Mouse (Mus musculus) adrenal gland, postnatal 4 days (tissue): ENCODE measurements around the gene Eif3j1. TPM values are rescaled to one million over a fixed set of nuclear protein-coding genes. Genes with fewer than 3 reads are reported as not detected.
"Not testable (repeated sequence)": the region's sequence is repeated elsewhere in the genome, so short reads cannot be mapped to it uniquely, and the experiment has no call there.

Experiments used
- DNase-seq, 2 experiments: peaks; one replicate each; pipeline ENCODE4 v3.0.0; 2021 to 2022; ENCODE audit warnings: low spot score in 2 of 2, mixed read lengths in 2 of 2
- long read RNA-seq, 2 experiments: library from polyadenylated mRNA; stranded (forward); transcript quantifications; one replicate each; pipeline ENCODE4 v2.0.0; 2021
- total RNA-seq, 2 experiments: library from RNA; stranded (reverse); gene quantifications; 2 replicates each; pipeline ENCODE4 v1.2.3; 2021

Gene Eif3j1
- 10 to 100 TPM; 20.9 to 22.9 TPM for total RNA-seq
- long read RNA-seq, experiment 1, full-length matches to known transcripts = 32 of 37 reads
- long read RNA-seq, experiment 1, partial matches to known transcripts = 1 of 37 reads
- long read RNA-seq, experiment 1, other reads (novel, unspliced or antisense) = 4 of 37 reads
- long read RNA-seq, experiment 2, full-length matches to known transcripts = 77 of 97 reads
- long read RNA-seq, experiment 2, partial matches to known transcripts = 12 of 97 reads
- long read RNA-seq, experiment 2, other reads (novel, unspliced or antisense) = 8 of 97 reads

DNA sequence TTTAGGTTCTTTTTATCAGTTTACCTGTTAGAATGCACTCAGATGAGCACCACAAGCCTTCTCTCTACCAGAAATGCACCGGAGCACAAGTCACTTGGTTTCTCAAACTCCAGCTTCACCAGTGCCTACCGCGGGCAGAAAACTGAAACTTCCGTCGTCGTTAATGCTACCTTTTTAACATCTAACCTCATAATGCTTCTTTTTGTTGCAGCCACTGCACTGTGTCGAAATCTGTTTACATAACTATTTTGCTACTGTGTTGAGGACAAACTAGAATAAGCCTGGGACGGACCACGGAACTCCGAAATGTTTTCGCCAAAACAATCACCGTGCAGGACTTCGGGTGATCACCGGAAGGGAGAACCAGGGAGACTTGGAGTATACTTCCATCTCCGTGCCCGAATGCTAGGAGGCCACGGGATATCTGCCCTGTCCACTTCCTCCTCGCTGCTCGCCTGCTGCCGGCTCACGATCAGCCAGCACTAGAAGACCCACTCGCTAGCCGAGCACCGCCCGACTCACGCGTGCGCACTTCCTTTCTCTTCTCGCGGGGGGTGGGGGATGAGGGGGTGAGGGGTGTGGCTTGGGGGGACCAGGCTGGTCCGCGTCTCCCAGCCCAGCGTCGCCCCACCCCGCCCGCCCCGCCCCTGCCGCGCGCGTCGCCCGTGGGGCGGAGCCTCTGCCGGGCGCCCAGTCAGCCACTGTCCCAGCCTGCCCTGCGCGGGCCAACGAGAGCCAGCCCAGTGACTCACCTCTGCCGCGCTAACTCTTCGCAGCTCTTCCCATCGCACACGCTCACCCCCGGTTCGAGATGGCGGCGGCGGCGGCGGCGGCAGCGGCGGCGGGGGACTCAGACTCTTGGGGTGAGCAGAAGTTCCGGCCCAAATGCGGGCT is at the start of gene Eif3j1:
Gene Eif3j1 (plus strand): TSS at position 685 of the 894 bp plus-strand sequence.
- peak; percentile 73 to 83 for DNase-seq

DNA sequence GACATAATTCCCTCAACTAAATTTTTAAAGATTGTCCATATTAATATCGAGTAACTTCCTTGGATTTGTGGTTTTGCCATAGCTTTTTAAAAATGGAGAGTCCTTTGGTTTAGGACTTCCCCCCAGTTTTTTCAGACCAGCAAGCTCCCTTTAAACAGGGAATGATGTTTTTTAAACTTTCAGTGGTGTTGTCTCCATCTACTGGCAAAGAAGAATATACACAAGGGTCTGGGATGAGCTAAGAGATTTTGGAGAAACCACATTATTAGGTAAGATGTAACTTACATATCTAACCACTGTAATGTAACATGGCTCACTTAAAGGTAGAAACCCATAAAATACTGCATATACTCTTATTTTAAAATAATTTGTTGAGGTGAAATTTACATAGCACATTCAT is 32.6 kb upstream of the Eif3j1 start:
- no peak for DNase-seq

DNA sequence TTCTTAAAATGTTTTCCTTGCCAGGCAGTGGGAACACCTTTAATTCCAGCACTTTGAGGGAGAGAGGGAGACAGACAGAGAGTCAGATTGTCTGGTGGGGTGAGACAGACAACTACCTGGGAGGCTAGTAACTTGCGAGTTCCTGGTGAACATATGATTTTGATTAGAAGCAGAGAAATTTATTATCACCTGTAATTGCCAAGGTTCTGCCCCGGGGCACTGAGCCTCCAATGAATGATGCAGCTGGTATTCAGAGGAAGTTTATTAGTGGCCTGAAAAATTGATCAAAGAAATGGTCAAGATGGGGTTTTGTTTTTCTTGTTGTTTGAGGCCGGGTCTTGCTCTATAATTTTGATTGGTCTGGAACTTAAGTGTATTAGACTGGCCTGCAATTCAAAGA is 19.5 kb upstream of the Eif3j1 start:
- DNase-seq = no peak

DNA sequence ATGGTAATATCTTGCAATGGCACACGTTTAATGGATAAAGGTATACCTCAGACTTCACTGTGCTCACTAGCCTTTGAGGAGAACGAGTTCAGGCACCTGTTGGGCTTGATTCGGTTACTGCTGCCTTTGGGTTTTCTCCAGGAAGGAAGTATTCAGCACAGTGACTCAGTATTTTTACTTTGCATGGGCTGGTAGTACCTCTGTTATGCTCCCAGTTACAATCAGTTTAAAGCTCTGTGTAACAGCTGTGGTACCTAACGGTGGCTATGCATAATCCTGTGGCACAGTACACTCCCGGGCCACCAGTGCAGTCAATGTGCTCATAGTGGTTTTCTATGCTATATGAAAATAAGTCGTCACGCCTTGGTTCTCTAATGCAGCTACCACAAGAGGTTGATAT is 16.9 kb upstream of the Eif3j1 start:
- DNase-seq = no peak

DNA sequence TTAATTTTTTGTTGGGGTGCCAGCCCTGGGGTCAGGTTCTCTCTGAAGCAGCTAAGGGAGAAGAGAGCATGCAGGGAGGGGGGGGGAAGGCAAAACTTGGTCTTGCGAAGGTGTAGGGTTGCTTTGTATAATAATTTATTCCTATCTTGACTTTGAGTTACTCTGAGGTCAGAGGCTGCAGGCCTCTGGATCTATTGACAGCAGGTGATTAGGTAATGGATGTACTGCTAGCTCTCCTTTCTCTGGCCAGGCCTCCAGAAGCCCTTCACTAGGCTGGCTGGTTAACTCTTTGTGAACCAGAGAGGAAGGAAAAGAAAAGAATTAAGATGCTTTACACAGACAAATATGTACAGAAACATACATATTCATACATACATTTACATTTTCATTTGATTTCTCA is 9.6 kb upstream of the Eif3j1 start:
- no peak for DNase-seq

DNA sequence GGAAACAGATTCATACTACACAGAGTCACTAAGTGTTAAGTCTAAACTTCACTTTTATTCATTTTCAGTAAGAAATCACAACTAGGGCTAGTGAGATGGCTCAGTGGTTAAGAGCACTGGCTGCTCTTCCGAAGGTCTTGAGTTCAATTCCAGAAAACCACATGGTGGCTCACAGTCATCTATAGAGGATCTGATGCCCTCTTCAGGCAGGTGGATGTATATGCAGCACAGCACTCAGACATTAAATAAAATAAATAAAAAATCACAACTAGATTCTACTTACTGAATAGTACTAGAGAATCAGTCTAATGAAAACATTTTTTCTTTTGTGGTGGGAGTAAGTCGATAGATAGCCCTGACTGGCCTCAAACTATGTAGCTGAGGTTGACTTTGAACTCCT is 6.1 kb upstream of the Eif3j1 start:
- no peak for DNase-seq

DNA sequence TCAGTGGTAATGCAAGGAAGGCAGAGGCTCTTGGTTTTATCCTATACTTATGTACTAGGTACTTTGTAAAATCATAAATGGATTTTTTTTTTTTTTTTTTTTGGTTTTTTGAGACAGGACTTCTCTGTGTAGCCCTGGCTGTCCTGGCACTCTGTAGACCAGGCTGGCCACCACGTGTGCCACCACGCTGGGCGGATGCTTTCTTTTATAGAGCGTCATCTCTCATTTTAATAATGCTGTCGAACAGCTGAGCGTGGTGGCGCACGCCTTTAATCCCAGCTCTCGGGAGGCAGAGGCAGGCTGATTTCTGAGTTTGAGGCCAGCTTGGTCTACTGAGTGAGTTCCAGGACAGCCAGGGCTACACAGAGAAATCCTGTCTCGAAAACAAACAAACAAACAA is 1.3 kb upstream of the Eif3j1 start:
- DNase-seq = not testable (repeated sequence)

DNA sequence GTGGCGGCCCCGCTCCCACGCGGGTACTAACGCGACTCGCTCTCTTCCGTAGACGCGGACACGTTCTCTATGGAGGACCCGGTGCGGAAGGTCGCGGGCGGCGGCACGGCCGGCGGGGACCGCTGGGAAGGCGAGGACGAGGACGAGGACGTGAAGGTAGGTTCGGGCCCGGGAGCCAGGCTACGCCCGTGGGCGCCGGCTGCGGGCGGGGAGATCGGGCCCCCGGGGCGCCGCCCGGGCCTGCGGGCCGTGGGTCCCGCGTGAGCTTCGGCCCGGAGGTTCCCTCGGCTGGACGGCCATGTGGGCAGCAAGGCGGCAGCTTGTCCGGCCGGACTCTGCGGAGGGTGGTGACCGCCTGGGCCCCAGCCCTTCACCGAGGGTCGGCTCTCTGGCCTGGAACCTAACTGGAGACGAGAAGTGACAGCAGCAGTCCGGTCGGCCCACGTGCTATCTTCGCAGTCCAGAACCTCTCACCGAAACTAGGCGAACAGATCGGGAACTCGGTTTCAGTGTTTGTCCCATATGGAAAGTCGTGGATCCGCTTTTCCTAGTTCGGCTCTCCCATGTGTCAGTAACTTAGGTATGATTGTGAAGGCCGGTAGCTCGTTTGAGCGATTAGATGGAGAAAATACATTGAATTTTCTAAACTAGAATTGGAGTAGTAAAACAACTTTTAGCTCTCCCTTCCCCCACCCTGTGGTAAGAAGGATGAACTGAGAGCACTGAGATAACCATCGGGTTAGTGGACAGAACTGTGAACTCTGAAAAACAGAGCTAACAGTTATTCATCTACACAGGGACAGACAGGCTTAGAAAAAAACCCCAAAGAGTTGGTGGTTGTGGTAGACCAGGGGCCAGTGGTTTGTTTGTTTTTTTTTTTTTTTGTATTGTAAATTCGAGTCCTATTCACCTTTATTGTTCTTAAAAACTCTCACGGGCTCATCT is 682 bp downstream of the Eif3j1 start:
- DNase-seq = peak; percentile 27 to 30

DNA sequence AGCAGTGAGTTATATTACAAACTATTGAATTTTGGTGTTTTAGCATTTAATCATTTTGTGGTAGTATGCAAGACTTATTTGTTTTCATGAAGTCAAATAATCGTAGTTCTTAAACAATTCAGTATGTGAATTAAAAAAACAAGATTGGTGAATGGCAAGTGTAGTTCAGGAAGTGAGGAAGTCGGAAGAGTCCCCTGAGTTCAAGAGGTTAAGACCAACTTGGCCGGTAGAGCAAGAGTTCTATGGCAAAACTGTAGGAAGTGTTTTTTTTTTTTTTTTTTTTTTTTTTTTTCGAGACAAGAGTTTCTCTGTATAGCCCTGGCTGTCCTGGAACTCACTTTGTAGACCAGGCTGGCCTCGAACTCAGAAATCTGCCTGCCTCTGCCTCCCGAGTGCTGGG is 3.6 kb downstream of the Eif3j1 start:
- DNase-seq = no peak

DNA sequence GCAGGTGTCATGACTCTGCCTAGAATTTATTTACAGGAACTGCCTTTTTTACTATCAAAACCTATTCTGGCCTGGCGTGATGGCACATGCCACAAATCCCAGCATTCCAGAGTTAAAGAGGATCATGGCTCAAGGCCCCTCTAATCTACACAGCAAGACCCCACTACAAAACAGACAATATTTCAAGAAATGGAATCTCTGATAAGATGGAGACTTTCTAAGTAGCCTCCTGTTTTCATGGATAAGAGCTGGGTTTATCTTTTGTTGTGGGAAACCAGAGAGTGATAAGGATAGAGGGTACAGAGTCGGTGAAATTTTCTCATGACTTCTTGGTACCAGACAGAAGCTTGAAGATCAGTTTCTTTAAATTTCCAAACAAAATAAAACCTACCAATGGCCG is 7.7 kb downstream of the Eif3j1 start:
- no peak for DNase-seq

DNA sequence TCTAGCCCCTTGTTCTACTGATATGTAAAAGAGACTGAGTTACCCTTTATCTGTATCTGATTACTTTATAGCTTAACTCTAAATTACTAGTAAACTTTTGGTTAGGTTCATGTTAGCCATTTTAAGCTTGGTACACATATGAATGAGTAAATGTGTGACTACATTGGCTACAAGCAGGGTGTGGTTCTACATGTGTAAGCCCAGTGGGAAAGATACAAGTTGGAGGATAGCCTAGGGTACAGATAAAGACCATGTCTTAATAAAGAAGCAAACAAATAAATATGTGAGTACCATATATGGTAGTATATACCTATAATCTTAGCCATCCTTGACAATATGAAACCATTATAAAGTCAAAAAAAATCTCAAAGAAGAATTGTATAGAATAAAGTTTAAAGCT is 15.6 kb downstream of the Eif3j1 start:
- no peak for DNase-seq

DNA sequence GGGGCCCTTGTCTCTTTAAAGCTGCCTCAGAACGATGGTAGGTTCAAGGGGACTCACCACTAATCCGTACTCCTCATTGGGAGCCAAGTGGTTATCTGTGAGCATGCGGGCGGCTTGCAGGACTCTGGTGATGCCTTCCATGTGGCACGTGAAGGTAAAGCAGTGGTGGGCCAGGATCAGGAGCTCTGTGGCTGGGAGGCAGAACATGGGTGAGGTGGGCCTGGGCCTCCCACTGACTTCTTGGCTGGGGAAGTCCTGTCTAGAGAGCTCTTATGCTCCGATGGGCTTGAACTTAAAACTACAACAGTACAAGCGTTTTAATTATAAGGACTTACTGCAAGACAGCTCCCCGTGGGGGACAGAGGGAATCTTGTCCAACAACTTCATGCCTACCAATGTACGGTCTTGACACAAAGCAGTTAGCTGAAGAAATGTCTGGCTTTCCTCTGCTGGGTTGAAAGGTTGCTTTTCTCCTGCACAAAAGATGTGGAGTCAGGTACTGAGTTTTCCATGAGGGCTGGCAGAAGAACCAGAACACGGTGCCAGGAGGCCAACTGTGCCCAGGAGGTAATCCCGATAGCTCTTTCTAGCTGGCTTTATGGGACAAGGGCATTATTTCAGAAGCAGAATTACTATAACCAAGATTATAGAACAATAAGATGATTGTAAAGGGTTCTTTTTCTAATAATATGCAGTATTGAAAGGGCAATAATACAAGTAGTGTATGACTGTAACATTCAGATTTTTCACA is 31.2 kb downstream of the Eif3j1 start:
- DNase-seq = no peak

DNA sequence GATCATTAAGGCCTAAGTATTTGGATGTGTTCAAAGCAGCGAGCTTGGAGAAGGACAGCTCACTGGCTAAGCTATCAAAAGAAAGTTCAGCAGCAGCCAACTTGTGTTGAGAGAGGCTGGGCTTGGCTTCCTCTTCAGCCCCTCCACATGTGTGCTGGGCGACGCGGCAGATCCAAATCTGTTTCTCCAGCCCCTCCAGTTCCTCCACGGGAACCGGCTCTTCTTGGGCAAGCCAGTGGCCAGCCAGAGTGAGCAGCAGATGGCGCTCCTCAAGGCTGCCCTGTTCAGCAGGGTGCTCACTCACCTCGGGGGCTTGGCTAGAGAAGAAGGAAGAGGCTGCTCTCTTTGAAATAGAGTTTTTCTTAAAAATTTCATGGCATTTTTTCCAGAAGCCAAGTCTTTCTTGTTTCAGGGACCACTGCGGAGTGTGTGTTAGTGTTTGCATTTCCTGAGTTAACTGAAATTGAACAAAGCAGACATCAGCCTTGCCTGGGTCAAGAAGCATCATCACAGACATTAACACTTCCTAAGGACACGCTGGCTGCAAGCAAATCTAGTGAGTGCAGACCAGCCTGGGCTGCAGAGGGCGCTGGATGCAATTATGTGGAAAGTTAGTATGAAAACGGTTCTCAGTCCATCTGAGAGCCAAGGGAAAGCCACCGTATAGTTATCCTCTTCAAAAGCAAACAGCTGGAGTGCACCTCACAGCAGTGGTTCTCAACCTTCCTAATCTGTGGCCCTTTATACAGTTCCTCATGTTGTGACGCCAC is 37.0 kb downstream of the Eif3j1 start:
- DNase-seq = no peak

DNA sequence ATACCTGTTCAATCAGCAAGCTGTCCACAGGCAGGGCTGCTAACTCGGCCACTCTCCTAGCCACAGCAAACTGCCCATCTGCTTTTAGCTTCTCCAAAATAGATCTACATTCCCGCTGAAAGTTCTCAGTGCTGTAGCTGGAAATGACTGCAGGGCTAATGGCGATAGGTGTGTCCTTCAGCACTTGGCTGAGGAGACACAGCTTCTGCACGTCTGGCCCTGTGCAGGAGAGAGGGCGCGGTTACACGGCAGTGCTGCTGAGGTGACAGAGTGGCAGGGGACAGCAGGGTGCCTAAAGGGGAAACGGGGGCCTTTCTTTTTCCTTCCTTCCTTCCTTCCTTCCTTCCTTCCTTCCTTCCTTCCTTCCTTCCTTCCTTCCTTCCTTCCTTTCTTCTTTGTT is 37.9 kb downstream of the Eif3j1 start:
- no peak for DNase-seq

DNA sequence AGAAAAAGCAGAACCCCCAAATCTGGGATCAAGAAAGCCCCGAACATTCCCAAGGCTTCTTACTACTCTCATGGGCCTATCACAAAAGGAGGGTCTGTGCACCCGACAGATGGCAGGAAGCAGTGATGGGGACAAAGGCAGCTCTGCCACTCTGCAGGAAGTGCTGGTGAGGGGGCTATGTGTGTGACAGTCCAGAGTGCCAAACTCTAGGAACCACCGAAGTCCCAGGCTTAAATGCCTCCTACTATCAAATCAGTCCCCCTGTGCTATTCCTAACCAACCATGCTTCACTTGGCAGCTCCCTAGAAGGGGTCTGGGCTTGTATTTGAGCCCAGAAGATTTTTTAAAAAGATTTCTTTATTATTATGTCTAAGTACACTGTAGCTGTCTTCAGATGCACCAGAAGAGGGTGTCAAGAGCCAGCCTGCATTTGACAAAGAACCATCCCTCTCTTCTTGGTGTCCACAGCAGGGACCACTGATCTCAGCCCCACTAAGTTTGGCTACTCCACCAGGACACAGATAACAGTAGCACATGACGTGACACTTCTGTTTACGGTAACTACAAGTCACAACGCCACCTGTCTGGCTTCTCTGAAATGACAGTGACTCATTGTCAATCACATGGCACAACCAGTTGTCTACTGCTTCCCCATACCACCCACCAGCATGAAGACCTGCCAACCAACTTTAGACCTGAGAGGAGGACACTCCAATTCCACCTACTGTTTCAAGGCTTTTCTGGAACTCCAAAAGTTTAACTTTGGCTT is 41.0 kb downstream of the Eif3j1 start:
- DNase-seq = no peak

DNA sequence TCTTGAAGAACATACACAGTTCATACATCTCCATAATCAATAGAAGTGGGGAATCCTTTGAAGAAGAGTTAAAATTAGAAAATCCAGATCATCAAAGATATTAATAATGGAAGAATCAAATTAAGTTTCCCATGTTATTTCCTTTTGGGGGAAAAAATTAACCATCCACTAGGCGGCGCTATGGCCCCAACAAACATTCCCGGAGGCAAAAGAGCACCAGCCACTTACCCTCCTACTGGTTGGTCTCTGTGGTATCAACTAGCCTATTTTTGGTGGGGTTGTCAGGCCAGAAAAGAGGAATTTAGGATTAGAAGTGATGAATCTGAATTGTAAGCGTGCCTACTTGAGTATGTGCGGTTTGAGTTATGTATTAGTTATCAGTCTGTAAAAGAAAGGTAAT is 41.6 kb downstream of the Eif3j1 start:
- no peak for DNase-seq

DNA sequence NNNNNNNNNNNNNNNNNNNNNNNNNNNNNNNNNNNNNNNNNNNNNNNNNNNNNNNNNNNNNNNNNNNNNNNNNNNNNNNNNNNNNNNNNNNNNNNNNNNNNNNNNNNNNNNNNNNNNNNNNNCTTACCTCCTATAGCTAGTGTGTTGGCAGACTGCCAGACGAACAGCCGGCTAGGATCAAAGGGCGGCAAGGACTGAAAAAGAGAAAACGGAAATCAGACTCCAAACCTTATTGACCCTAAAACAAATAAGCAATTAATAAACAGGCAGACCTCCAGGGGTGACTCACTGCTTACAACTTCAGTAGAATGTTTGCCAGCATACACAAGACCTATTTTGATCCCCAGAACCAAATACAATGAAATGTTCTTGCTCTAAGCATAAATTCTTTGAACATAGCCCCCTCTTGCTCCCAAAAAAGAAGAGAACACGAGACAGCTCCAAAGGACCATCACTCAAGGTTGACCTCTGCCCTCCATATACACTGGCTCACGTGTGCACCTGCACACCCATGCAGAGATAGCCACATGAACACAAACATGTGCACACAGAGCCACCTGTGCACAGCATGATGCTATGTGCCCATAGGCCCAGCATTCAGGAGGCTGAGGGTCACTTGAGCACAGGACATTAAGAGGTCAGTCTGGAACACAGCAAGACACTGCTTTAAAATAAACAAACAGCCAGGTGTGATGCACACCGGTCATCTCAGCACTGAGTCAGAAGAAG is 53.5 kb downstream of the Eif3j1 start:
- DNase-seq = no peak

DNA sequence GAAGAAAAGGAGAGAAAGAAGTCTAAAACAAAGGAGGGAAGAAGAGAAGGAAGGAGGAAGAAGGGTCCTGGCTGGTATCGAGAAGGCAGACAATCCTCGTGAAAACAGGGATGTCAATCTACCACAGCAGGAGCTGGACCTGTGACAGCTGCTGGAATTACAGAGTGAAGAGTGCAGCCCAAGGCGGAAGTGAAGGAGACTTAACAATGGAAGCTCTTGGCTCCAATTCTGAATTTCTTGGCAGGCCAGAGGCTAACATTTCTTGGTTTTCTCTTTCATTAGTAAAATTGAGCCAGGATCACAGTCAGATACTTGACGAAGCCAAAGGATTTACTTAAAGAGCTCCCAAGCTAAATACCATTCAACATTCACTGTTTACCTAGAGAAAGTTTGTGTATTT is 58.1 kb downstream of the Eif3j1 start:
- no peak for DNase-seq

DNA sequence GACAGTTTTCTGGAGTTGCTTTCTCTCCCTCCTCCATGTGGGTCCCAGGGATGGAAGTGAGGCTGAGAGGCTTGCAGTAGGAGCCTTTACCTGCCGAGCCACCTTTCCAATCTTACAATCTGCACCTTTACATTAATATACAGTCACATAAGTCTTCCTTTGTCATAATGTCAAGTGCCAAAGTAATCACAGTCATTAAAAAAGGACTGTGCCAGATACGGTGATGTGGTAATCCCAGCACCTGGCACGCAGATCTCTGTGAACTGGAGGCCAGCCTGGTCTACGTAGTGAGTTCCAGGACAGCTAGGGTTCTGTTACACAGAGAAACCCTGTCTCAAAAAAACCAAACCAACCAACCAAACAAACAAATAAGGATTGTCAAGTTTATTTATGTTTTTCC is 65.5 kb downstream of the Eif3j1 start:
- no peak for DNase-seq
